ENCODE assay signal across 20 mouse cellular contexts in the genomic region with DNA sequence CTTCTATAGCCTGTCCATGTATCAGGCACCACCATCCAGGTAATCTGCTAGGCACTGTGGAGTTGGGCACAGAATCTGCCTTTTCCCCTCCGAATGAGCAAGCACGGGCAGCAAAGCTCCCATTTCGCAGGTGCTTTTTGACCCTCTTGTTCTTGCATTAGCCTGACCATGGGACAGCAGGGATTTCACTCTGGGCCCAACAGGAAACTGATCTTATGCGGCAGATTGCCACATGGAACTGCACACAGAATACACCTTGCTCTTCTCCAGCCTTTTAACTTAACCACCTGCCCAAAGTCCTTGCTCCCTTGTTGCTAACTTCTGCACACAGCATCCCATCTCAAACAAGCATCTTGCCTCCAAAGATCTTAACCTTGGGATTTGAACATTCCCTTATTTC. TPM values are rescaled to one million over a fixed set of nuclear protein-coding genes. Genes with fewer than 3 reads are reported as not detected.
"Had no signal": no experiment of that assay in that cellular context is flagged by ENCODE, and none has a peak within 500 bp of the region (broad histone marks: within the 10 kb centered on the region; RNA-seq: fewer than 3 reads in every experiment).

No protein-coding gene starts in this region.

- H3K4me1 ChIP-seq: neural tube, embryonic 15.5 days; stomach, embryonic 15.5 days had no signal

- H3K9me3 ChIP-seq: neural tube, embryonic 13.5 days; neural tube, embryonic 15.5 days; stomach, embryonic 15.5 days had no signal

- H3K4me3 ChIP-seq: neural tube, embryonic 13.5 days; neural tube, embryonic 15.5 days; stomach, embryonic 15.5 days had no signal

- H3K9ac ChIP-seq: neural tube, embryonic 13.5 days; neural tube, embryonic 15.5 days; stomach, embryonic 15.5 days had no signal

- H3K27me3 ChIP-seq: neural tube, embryonic 15.5 days; stomach, embryonic 15.5 days had no signal

- H3K36me3 ChIP-seq: neural tube, embryonic 13.5 days; neural tube, embryonic 15.5 days; stomach, embryonic 15.5 days had no signal

- DNase-seq: retina, postnatal 1 day; right cerebral cortex, adult 18-20 months; right cerebral cortex, postnatal 14 days; right cerebral cortex, postnatal 25 days; right cerebral cortex, postnatal 4 days; spleen, adult 18-20 months; thymus, adult 18-20 months; thymus, adult 2 months; thymus, postnatal 14 days; thymus, postnatal 25 days; thymus, postnatal 36 days; thymus, postnatal 4 days had no signal

- H3K27ac ChIP-seq: neural tube, embryonic 13.5 days; neural tube, embryonic 15.5 days; stomach, embryonic 15.5 days; stomach, postnatal 0 days had no signal

- H3K4me2 ChIP-seq: neural tube, embryonic 13.5 days; neural tube, embryonic 15.5 days; stomach, embryonic 15.5 days had no signal

RNA-seq across cellular contexts. Expression of gene Fgf8, which starts 55.7 kb away (rescaled TPM):
- polyA plus RNA-seq: neural tube, embryonic 13.5 days; small intestine, adult 2 months; stomach, embryonic 14.5 days; stomach, embryonic 15.5 days; stomach, embryonic 16.5 days; stomach, postnatal 0 days; urinary bladder, adult 2 months had no signal
